Mouse (Mus musculus) heart, embryonic 11.5 days (tissue): ENCODE results near the gene Nrxn1. TPM values are rescaled to one million over a fixed set of nuclear protein-coding genes. Genes with fewer than 3 reads are reported as not detected.

Experiments
- ATAC-seq: fragments of 200-750 bp; cut with Nextera tagmentation; replicated peaks from 2 replicates; pipeline ENCODE4 v1.8.0; 2017; ENCODE audit warnings: moderate library complexity; ENCODE audit not compliant: insufficient number of reproducible peaks, low FRiP score, low TSS enrichment
- H3K27ac ChIP-seq: fragments of 300-500 bp; sonication (generic); 2 replicates; pipeline ENCODE4 v1.5.1; 2014; ENCODE audit warnings: mild to moderate bottlenecking, low read depth, low read length
- H3K27me3 ChIP-seq: fragments of 300-500 bp; sonication (generic); 2 replicates; pipeline ENCODE4 v1.6.1; 2014; ENCODE audit warnings: mild to moderate bottlenecking, low read length, mixed read lengths; ENCODE audit not compliant: control insufficient read depth, insufficient read depth
- H3K36me3 ChIP-seq: fragments of 300-500 bp; sonication (generic); 2 replicates; pipeline ENCODE4 v1.6.1; 2014; ENCODE audit warnings: mild to moderate bottlenecking, low read length, moderate library complexity, mixed read lengths; ENCODE audit not compliant: control insufficient read depth, insufficient read depth
- H3K4me1 ChIP-seq: fragments of 300-500 bp; sonication (generic); 2 replicates; pipeline ENCODE4 v1.6.1; 2014; ENCODE audit warnings: low read length; ENCODE audit not compliant: control insufficient read depth, insufficient read depth
- H3K4me2 ChIP-seq: fragments of 300-500 bp; sonication (generic); 2 replicates; pipeline ENCODE4 v1.6.1; 2014; ENCODE audit warnings: mild to moderate bottlenecking, moderate library complexity
- H3K4me3 ChIP-seq: fragments of 300-500 bp; sonication (generic); 2 replicates; pipeline ENCODE4 v1.5.1; 2014; ENCODE audit warnings: low read depth, low read length
- H3K9ac ChIP-seq: fragments of 300-500 bp; sonication (generic); 2 replicates; pipeline ENCODE4 v1.6.1; 2014; ENCODE audit warnings: mild to moderate bottlenecking, low read depth, low read length, moderate library complexity
- H3K9me3 ChIP-seq: fragments of 300-500 bp; sonication (generic); replicated peaks from 2 replicates; pipeline ENCODE4 v1.6.1; 2016; ENCODE audit warnings: low read length; ENCODE audit not compliant: control insufficient read depth
- WGBS: fragments of 180-500 bp; shearing (Covaris S2); extraction: QIAGEN DNeasy Blood & Tissue Kit; methylation state at CpG from one replicate; pipeline ENCODE4 v1.1.7; 2014; ENCODE audit not compliant: insufficient replicate concordance; 5-methylcytosine and 5-hydroxymethylcytosine counted together
- microRNA-seq: library from miRNA; unstranded; fragments of <30 nt; microRNA quantifications from one replicate; pipeline ENCODE4, GENCODE M21; 2016; ENCODE audit warnings: borderline number of aligned reads
- polyA plus RNA-seq: library from polyadenylated mRNA; unstranded; fragments of >200 nt; fragmentation: Nextera tagmentation; extraction: Ambion mirVana; gene quantifications from 2 replicates; pipeline ENCODE4 v1.2.1, GENCODE M21; 2014

Gene Nrxn1
- polyA plus RNA-seq, 1 experiment from 2014 or later = 2.1 TPM

DNA sequence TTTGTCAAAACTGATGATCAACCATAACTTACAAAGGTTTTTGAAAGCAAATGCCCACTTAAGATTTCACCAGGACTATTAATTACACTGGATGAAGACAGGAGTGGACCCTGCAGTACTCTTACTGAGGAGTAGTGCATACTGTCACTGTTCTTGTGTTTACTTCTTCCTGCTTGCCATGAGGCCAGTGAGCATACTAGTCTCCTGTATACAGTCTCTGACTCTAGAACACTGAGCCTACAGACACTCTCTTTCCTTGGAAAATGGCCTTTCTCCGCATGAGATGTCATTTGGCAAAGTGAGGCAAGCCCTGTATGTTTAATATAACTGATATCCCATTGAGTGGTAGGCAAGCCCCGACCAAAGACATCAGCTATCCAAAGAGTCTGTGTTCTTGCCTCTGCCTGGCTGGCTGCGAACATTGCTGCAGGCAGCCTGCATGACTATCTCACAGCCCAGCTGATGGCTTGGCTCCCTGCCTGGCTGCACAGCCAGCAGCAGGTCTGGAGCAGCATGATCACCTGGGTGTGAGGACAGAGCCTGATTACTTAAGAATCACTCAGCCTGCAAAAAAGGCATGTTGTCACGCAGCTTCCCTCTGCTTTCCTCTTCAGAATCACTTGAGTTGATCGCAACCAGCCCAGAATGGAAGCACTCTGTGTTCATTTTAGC, 1085.3 kb downstream of the Nrxn1 start:
- ATAC-seq = peak; percentile 61; the same call in 1 of the 2 replicates
- H3K9me3 ChIP-seq = no peaks in the 10 kb centered on the region
- H3K4me1 ChIP-seq = no peaks in the 10 kb centered on the region
- H3K36me3 ChIP-seq = no peaks in the 10 kb centered on the region
- H3K9ac ChIP-seq = no peak overlapping the region
- no peak overlapping the region for H3K27ac ChIP-seq
- peak overlapping the region; percentile 31 for H3K4me2 ChIP-seq
- 35% methylated on average over 5 of the region's 5 CpGs for WGBS
- no peak overlapping the region for H3K4me3 ChIP-seq
- no peaks in the 10 kb centered on the region for H3K27me3 ChIP-seq

DNA sequence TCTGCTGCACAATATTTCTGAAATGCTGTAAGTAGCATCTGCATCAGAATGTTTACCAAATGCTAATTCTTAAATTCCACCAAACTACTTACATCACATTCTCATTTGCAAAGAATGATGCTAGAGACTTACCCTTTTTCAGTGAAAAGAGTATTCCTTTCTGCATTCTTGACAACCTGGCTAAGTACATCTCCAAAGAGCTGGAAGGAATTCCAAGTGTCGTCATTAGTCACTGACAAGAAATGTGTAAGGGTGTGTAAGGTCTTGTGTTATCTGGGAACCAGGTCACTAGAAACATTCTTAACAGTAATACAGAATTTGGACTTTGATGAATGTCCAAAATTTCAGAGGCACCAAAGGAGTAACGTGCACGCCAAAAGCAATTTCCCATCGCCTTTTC, 1102.2 kb downstream of the Nrxn1 start:
- no peaks in the 10 kb centered on the region for H3K4me1 ChIP-seq
- H3K27me3 ChIP-seq = no peaks in the 10 kb centered on the region
- no peak overlapping the region for H3K4me3 ChIP-seq
- H3K9ac ChIP-seq = no peak overlapping the region
- no peak overlapping the region for H3K4me2 ChIP-seq
- no peak overlapping the region for H3K27ac ChIP-seq
- WGBS = 73% methylated on average over 4 of the region's 4 CpGs
- H3K9me3 ChIP-seq = no peaks in the 10 kb centered on the region
- ATAC-seq = no peak
- H3K36me3 ChIP-seq = no peaks in the 10 kb centered on the region

Small RNAs within 50 kb of the gene (microRNA-seq; reads per million reads assigned to microRNA genes)
- gene Gm24510 (not detected), gene Gm27475 (not detected), gene Gm47307 (not detected)
